Mouse (Mus musculus) kidney, adult 2 months (tissue): ENCODE measurements around the gene Cbarp.

Experiments
- CTCF ChIP-seq: fragments of 200-500 bp; conservative IDR thresholded peaks from 2 replicates; pipeline ENCODE4 v1.5.1; 2011; ENCODE audit warnings: low read depth, mild to moderate bottlenecking, control low read depth, low read length, moderate library complexity, mixed read lengths; ENCODE audit not compliant: insufficient read depth, insufficient read length
- POLR2A ChIP-seq: fragments of 200-500 bp; IDR thresholded peaks from one replicate; pipeline ENCODE4 v1.6.1; 2011; ENCODE audit warnings: low read depth, low read length, control low read depth

- TF ChIP-seq POLR2A (no peak), CTCF (no peak)
Observed at GRCm38 (mm10) chr10:80104181-80104580, 36.5 kb downstream of the Cbarp start.
